Mouse (Mus musculus) hindbrain, embryonic 16.5 days (tissue): Measurements from ENCODE around the gene Tesc. TPM values are rescaled to one million over a fixed set of nuclear protein-coding genes. Genes with fewer than 3 reads are reported as not detected.

Source experiments
- ATAC-seq: fragments of 200-750 bp; cut with Nextera tagmentation; 2 replicates; pipeline ENCODE4 v1.8.0; 2017; ENCODE audit warnings: moderate TSS enrichment, moderate library complexity
- H3K27ac ChIP-seq: fragments of 300-500 bp; sonication (generic); 2 replicates; pipeline ENCODE4 v1.5.1; 2014; ENCODE audit warnings: low read depth, mild to moderate bottlenecking, control low read depth, low read length, moderate library complexity
- H3K27me3 ChIP-seq: fragments of 300-500 bp; sonication (generic); replicated peaks from 2 replicates; pipeline ENCODE4 v1.6.1; 2014; ENCODE audit warnings: low read length; ENCODE audit not compliant: control insufficient read depth, insufficient read depth
- H3K36me3 ChIP-seq: fragments of 300-500 bp; sonication (generic); 2 replicates; pipeline ENCODE4 v1.6.1; 2014; ENCODE audit warnings: mild to moderate bottlenecking, low read length, moderate library complexity, mixed read lengths; ENCODE audit not compliant: control insufficient read depth, insufficient read depth
- H3K4me1 ChIP-seq: fragments of 300-500 bp; sonication (generic); 2 replicates; pipeline ENCODE4 v1.6.1; 2014; ENCODE audit warnings: low read depth, low read length; ENCODE audit not compliant: control insufficient read depth, insufficient read depth
- H3K4me2 ChIP-seq: fragments of 300-500 bp; sonication (generic); 2 replicates; pipeline ENCODE4 v1.6.1; 2014; ENCODE audit warnings: mild to moderate bottlenecking, low read length, control low read depth, moderate library complexity
- H3K4me3 ChIP-seq: fragments of 300-500 bp; sonication (generic); 2 replicates; pipeline ENCODE4 v1.5.1; 2014; ENCODE audit warnings: mild to moderate bottlenecking, low read length, control low read depth, moderate library complexity
- H3K9ac ChIP-seq: fragments of 300-500 bp; sonication (generic); 2 replicates; pipeline ENCODE4 v1.6.1; 2014; ENCODE audit warnings: low read depth, mild to moderate bottlenecking, control low read depth, low read length, moderate library complexity
- H3K9me3 ChIP-seq: fragments of 300-500 bp; sonication (generic); 2 replicates; pipeline ENCODE4 v1.6.1; 2014; ENCODE audit warnings: mild to moderate bottlenecking, low read length, moderate library complexity; ENCODE audit not compliant: control insufficient read depth
- WGBS: fragments of 180-500 bp; shearing (Covaris S2); extraction: QIAGEN DNeasy Blood & Tissue Kit; methylation state at CpG from one replicate; pipeline ENCODE4 v1.1.7; 2014; 5-methylcytosine and 5-hydroxymethylcytosine counted together
- polyA plus RNA-seq: library from polyadenylated mRNA; unstranded; fragments of >200 nt; fragmentation: Nextera tagmentation; extraction: Ambion mirVana; gene quantifications from 2 replicates; pipeline ENCODE4 v1.2.1, GENCODE M21; 2015

Tesc gene
- 4.1 and 5.4 TPM in 2 replicates for polyA plus RNA-seq

GRCm38 (mm10) chr5:118027698-118028190 is at the start of gene Tesc:
Gene Tesc (plus strand): TSS chr5:118027743.
- Histone ChIP-seq H3K9me3 (no peaks in the 10 kb centered on the region), H3K36me3 (no peaks in the 10 kb centered on the region), H3K27me3 (peaks cover 36% of the 10 kb centered on the region), H3K4me3 (peak within 1 kb of the TSS; percentile 77), H3K4me1 (peaks cover 30% of the 10 kb centered on the region), H3K9ac (peak within 1 kb of the TSS; percentile 76), H3K4me2 (peak within 1 kb of the TSS; percentile 100), H3K27ac (no peak within 1 kb of the TSS)
- peak; percentile 34; the same call in 1 of the 2 replicates for ATAC-seq
- WGBS = under 1% methylated on average over 33 of the region's 63 CpGs

GRCm38 (mm10) chr5:117978159-117978697 is 49.3 kb upstream of the Tesc start:
- WGBS = 34% methylated on average over 17 of the region's 17 CpGs
- no peak overlapping the region; the same call in 1 of the 2 replicates for H3K27ac ChIP-seq
- no peak for ATAC-seq
- no peaks in the 10 kb centered on the region for H3K9me3 ChIP-seq
- H3K36me3 ChIP-seq = peaks cover 4% of the 10 kb centered on the region; the same call in 1 of the 2 replicates
- H3K4me3 ChIP-seq = peak overlapping the region; percentile 100
- H3K27me3 ChIP-seq = no peaks in the 10 kb centered on the region
- H3K4me1 ChIP-seq = peaks cover 18% of the 10 kb centered on the region
- H3K9ac ChIP-seq = peak overlapping the region; percentile 99
- peak overlapping the region; percentile 63 for H3K4me2 ChIP-seq

- H3K27ac ChIP-seq = no peak overlapping the region
These were observed 48.5 kb upstream of the Tesc start for GRCm38 (mm10) chr5:117979082-117979481.

DNA sequence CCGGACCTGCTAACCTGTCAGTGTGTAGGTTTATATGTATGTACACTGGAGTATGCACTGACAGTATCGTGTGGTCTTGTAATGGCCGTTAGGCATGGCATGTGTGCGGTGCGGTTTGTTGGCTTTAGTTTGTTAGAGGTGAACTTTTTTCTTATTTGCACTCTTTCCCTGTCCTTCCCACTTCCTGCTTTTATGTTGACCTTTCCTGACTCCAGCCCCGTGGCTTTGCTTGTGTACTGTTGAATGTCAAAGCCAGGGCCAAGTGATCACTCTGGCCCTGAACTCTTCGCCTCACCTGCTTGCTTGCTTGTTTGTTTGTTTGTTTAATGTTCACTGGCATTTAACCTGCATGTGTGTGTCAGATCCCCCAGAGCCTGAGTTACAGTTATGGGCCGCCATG is 46.6 kb upstream of the Tesc start:
- no peak overlapping the region for H3K9ac ChIP-seq
- no peak overlapping the region for H3K27ac ChIP-seq
- no peaks in the 10 kb centered on the region for H3K27me3 ChIP-seq
- no peak overlapping the region for H3K4me2 ChIP-seq
- peaks cover 12% of the 10 kb centered on the region; the same call in 1 of the 2 replicates for H3K36me3 ChIP-seq
- ATAC-seq = no peak
- no peak overlapping the region for H3K4me3 ChIP-seq
- no peaks in the 10 kb centered on the region for H3K9me3 ChIP-seq
- peaks cover 18% of the 10 kb centered on the region for H3K4me1 ChIP-seq
- 89% methylated on average over 8 of the region's 8 CpGs for WGBS

More at GRCm38 (mm10) chr5:117979082-117979481, 48.5 kb upstream of the Tesc start:
- Histone ChIP-seq H3K4me3 (no peak overlapping the region), H3K9ac (no peak overlapping the region), H3K9me3 (no peaks in the 10 kb centered on the region), H3K4me1 (peaks cover 18% of the 10 kb centered on the region), H3K27me3 (no peaks in the 10 kb centered on the region), H3K36me3 (peaks cover 8% of the 10 kb centered on the region; the same call in 1 of the 2 replicates), H3K4me2 (peak overlapping the region; percentile 63)
- 41% methylated on average over 5 of the region's 5 CpGs for WGBS
- no peak for ATAC-seq

GRCm38 (mm10) chr5:117981943-117982342 is 45.6 kb upstream of the Tesc start:
- 86% methylated on average over 5 of the region's 5 CpGs for WGBS
- no peak overlapping the region for H3K9ac ChIP-seq
- no peak overlapping the region for H3K27ac ChIP-seq
- ATAC-seq = no peak
- peaks cover 18% of the 10 kb centered on the region for H3K4me1 ChIP-seq
- peaks cover 19% of the 10 kb centered on the region for H3K36me3 ChIP-seq
- no peaks in the 10 kb centered on the region for H3K27me3 ChIP-seq
- no peak overlapping the region for H3K4me2 ChIP-seq
- no peak overlapping the region for H3K4me3 ChIP-seq
- no peaks in the 10 kb centered on the region for H3K9me3 ChIP-seq

- H3K9me3 ChIP-seq = no peaks in the 10 kb centered on the region
- H3K4me2 ChIP-seq = no peak overlapping the region
- H3K4me3 ChIP-seq = no peak overlapping the region
- no peak overlapping the region for H3K27ac ChIP-seq
- ATAC-seq = no peak
- H3K36me3 ChIP-seq = peaks cover 41% of the 10 kb centered on the region
- no peaks in the 10 kb centered on the region for H3K4me1 ChIP-seq
- no peak overlapping the region for H3K9ac ChIP-seq
- WGBS = 64% methylated on average over 4 of the region's 4 CpGs
- H3K27me3 ChIP-seq = no peaks in the 10 kb centered on the region
These were observed 41.2 kb upstream of the Tesc start for GRCm38 (mm10) chr5:117986327-117986726.

GRCm38 (mm10) chr5:117987891-117988290 is 39.7 kb upstream of the Tesc start:
- WGBS = 91% methylated on average over 3 of the region's 3 CpGs
- ATAC-seq = no peak

GRCm38 (mm10) chr5:117988367-117988766 is 39.2 kb upstream of the Tesc start:
- WGBS = 68% methylated on average over 9 of the region's 9 CpGs
- no peaks in the 10 kb centered on the region for H3K27me3 ChIP-seq
- H3K4me3 ChIP-seq = no peak overlapping the region
- no peaks in the 10 kb centered on the region for H3K9me3 ChIP-seq
- peaks cover 53% of the 10 kb centered on the region for H3K36me3 ChIP-seq
- H3K4me1 ChIP-seq = no peaks in the 10 kb centered on the region
- ATAC-seq = no peak
- no peak overlapping the region for H3K4me2 ChIP-seq
- H3K9ac ChIP-seq = no peak overlapping the region
- no peak overlapping the region for H3K27ac ChIP-seq

More at GRCm38 (mm10) chr5:117987891-117988290, 39.7 kb upstream of the Tesc start:
- Histone ChIP-seq H3K27ac (no peak overlapping the region), H3K36me3 (peaks cover 55% of the 10 kb centered on the region), H3K9me3 (no peaks in the 10 kb centered on the region), H3K9ac (no peak overlapping the region), H3K4me3 (no peak overlapping the region), H3K4me1 (no peaks in the 10 kb centered on the region), H3K4me2 (no peak overlapping the region), H3K27me3 (no peaks in the 10 kb centered on the region)

DNA sequence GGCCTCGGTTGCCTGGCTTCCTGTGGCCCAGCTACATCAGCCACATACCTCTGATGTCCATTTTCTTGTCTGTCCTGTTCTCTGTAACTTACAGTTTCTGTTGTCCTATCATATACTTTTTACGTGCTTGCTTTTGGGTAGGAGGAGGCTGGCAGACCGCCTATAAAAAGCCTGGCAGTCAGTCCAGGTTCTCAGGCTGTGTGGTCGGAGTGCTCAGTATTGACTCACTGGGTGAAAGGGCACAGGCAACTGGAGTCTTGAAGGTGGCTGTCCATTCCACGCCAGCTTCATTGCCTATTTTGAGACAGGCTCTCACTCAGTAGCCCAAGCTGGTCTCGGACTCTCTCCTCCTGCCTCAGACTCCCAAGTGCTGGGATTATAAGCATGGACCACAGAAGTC is 37.8 kb upstream of the Tesc start:
- H3K9ac ChIP-seq = no peak overlapping the region
- H3K36me3 ChIP-seq = peaks cover 59% of the 10 kb centered on the region
- ATAC-seq = no peak
- H3K4me2 ChIP-seq = no peak overlapping the region
- no peak overlapping the region for H3K27ac ChIP-seq
- no peaks in the 10 kb centered on the region for H3K4me1 ChIP-seq
- H3K9me3 ChIP-seq = no peaks in the 10 kb centered on the region
- no peaks in the 10 kb centered on the region for H3K27me3 ChIP-seq
- WGBS = 88% methylated on average over 6 of the region's 6 CpGs
- no peak overlapping the region for H3K4me3 ChIP-seq
